Mouse (Mus musculus): ENCODE measurements at regions not wholly inside any gene's neighbourhood (a gene's known extent, or its start where the extent isn't known, plus 50 kb on each side); places are given as distances from the start of the nearest gene placed in this dataset.

GRCm38 (mm10) chr10:3630763-3631223 lies 90.8 kb downstream of the Iyd start:
- in situ Hi-C loops (cut with MboI; ENCODE audit: unreplicated experiment in 2 of 2) = loop anchor here (25.0 kb wide), 2 partner anchors 632 to 1007 kb away; partner anchors contain the start of gene Akap12 (in 2 of the 2)

DNA sequence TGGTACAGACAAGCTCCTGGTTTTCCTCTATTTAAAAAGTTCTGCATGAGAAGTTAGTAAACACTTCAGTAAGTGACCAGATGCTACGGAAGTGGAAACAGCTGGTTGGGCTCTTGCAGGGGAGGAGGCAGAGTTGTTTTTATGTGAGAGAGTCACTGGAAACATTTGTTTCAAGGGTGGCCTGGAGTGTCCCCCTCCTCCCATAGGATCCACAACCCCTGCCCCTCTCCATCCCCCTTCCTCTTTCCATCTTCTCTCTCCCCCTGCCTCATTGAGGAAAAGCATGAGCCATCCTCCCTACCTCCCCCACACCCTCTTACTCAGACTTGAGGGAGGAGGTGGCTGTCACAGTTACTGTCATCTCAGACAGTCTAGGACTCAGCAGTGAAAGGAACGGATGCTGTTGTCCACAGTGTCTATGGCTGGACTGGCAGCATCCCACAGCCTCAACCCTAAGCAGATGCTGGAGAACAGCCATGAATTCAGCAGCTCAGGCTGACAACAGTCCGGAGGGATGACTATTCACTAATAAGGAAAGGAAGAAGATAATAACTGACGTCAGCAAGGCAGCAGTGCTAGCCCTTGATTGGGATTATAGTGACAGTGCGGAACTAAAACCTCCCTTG lies 93.9 kb downstream of the Iyd start:
- in situ Hi-C loops (cut with MboI; ENCODE audit: unreplicated experiment in 2 of 2) = loop anchor here (25.0 kb wide), 2 partner anchors 628 to 1003 kb away; partner anchors contain the start of gene Akap12 (in 2 of the 2)

- in situ Hi-C loops (cut with MboI; ENCODE audit: unreplicated experiment in 2 of 2) = loop anchor here (5.0 to 25.0 kb wide), 3 partner anchors 98 to 993 kb away; partner anchors contain the start of genes Akap12 (in 2 of the 2) and Plekhg1 (in 1 of the 2)
Measured at GRCm38 (mm10) chr10:3644111-3644510, 96.1 kb upstream of the Plekhg1 start.

GRCm38 (mm10) chr10:3645030-3645429 lies 95.1 kb upstream of the Plekhg1 start:
- in situ Hi-C loops (cut with MboI; ENCODE audit: unreplicated experiment in 2 of 2) = loop anchor here (25.0 kb wide), 2 partner anchors 617 to 992 kb away; partner anchors contain the start of gene Akap12 (in 2 of the 2)

DNA sequence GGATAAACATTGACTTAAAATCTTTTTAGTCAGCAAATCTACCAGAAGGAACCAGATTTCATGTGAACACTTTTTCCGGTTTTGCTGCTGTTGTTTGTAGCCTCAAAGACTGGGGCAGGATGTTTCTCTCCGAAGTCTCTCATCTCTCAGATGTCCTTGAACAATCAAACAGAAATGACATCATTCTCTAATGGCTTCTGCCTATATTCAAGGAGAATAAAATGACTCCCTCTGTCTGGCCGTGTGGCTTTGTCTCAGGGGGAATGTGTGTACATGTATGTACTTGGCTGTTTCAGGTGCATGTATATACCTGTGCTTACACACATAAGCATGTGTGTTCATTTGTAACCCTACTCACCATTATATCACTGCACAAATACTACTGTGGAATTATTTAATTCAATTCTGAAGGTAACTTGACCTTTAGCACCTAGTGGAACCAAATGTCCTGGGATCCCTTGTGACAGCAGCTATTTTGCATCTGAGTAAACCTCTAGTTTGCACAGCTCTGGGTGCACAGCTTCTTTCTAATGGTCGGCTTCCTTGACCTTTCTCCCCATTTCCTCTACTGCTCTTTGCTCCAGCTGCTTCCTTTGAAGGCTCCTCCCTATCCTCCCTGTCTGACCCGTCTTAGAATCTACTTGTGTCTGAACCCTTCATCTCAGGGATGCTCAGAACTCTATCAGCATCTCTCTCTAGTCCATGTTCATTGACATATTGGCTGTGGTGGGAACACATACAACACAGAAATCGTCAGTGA lies 93.8 kb upstream of the Plekhg1 start:
- in situ Hi-C loops (cut with MboI; ENCODE audit: unreplicated experiment in 2 of 2) = loop anchor here (25.0 kb wide), 2 partner anchors 616 to 991 kb away; partner anchors contain the start of gene Akap12 (in 2 of the 2)

DNA sequence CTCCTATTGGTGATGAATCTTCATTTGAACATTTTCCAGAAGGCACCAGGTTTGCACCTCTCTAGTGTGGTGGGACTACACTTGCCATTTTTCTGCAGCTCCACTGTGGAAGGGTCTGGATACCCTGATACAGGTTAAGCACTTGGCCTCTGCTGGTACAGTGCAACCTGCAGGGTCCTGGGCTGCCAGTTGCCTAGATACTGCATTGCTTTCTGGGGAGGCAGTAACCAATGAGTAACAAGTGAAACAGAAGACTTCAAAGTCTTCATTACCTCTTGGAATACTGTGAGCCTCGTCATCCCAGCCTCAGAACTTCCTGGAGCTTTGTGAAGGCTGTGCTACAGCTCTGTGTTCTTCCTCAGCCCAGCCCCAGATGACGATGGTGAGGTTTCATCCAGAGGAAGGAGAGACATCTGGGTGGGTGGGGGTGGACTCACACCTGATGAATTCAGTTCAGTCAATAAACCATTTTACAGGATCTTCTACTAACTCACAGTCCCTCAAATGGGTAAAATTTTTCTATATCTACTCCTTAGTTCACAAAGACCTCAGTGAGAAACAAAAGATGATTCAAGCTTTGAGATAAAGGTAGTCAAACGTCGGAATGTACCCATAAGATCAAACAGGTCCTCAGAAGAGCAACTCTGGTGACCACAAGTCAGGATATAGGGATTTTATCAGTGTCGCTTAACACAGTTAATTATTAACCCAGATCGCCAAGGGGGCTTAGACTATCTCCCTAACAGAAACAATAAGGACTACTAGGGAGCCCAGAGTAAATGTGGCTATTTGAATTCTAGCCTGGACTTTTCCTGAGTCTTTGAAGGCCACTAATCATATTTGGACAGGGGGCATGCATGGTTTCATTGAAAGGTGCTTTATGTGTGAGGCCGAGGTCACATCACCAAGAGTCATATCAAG lies 92.1 kb upstream of the Plekhg1 start:
- in situ Hi-C loops (cut with MboI; ENCODE audit: unreplicated experiment in 2 of 2) = loop anchor here (25.0 kb wide), 2 partner anchors 614 to 989 kb away; partner anchors contain the start of gene Akap12 (in 2 of the 2)

- in situ Hi-C loops (cut with MboI; ENCODE audit: unreplicated experiment in 2 of 2) = loop anchor here (25.0 kb wide), 2 partner anchors 612 to 987 kb away; partner anchors contain the start of gene Akap12 (in 2 of the 2)
Measured at GRCm38 (mm10) chr10:3649983-3650382, 90.2 kb upstream of the Plekhg1 start.

GRCm38 (mm10) chr10:3650561-3650960 lies 89.6 kb upstream of the Plekhg1 start:
- in situ Hi-C loops (cut with MboI; ENCODE audit: unreplicated experiment in 2 of 2) = no loop called here

GRCm38 (mm10) chr10:3652522-3652921 lies 87.6 kb upstream of the Plekhg1 start:
- in situ Hi-C loops (cut with MboI; ENCODE audit: unreplicated experiment in 2 of 2) = no loop called here

DNA sequence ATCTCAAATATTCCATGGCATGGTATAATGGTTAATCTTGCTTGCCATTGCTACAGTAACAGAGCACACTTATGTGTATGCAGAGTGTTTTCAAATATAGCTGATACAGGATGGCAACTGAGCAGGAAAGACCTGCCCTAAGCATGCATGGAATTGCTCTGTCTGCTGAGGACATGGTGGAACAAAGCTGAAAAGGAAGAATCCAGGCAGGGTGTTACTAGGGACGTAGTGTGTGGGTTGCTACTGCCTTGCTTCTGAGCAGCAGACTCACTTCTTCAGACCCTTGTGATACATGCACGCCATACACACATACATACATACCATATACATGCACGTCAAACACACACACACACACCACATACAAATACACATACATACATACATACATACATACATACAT lies 84.1 kb upstream of the Plekhg1 start:
- in situ Hi-C loops (cut with MboI; ENCODE audit: unreplicated experiment in 2 of 2) = no loop called here

- in situ Hi-C loops (cut with MboI; ENCODE audit: unreplicated experiment in 2 of 2) = no loop called here
Measured at GRCm38 (mm10) chr10:3662156-3662555, 78.0 kb upstream of the Plekhg1 start.

GRCm38 (mm10) chr10:3662571-3662970 lies 77.6 kb upstream of the Plekhg1 start:
- in situ Hi-C loops (cut with MboI; ENCODE audit: unreplicated experiment in 2 of 2) = no loop called here

DNA sequence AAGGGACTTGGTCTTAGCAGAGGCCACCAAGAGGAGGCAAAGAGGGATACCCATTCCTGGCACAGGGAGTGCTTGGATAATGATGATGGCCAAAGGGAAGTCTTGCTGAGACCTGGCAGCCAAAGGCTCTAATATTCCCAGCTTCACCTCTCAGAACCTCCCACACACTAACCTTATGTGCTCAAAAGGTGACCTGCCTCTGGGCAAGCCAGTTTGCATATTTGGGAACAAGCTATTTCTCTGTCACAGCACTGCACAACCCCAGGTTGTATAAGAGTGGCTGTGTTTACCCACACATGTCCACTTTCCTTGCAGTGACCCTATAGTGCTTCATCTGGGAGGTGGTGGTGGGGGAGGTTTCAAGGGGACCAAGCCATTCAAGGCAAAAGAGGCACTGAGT lies 76.9 kb upstream of the Plekhg1 start:
- in situ Hi-C loops (cut with MboI; ENCODE audit: unreplicated experiment in 2 of 2) = no loop called here

DNA sequence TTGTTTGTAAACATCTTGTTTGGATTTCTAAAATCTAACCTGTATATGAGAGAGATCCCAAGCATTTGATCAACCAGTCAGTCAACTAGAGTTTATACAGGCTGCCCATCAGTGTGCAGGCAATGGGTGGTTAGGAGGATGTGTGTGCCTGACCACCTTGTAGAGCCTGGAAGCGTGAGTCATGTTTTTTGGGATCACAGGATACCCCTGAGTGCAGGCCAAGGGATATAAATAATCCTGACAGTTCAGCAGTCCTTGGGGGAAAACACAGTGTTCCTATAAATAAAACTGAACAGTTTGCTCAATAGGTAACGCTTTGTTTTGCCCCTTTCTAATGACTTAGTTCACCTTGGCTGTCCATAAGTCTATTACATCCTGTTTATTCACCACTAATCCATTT lies 55.7 kb upstream of the Plekhg1 start:
- in situ Hi-C loops (cut with MboI; ENCODE audit: unreplicated experiment in 2 of 2) = no loop called here

Measured in v-Abl transformed pro-B cells (cell line).